Mouse (Mus musculus): ENCODE measurements around the gene Cdc27. TPM values are rescaled to one million over a fixed set of nuclear protein-coding genes. Genes with fewer than 3 reads are reported as not detected.
"Not testable (repeated sequence)": the region's sequence is repeated elsewhere in the genome, so short reads cannot be mapped to it uniquely, and the experiment has no call there.

Gene Cdc27
- polyA plus RNA-seq, 1 experiment: 16.2 TPM

GRCm38 (mm10) chr11:104578074-104578473, 27.7 kb upstream of the Cdc27 start:
- H3K4me3 ChIP-seq (replicated peaks; ENCODE audit: control insufficient read depth, low read depth, low read length): no peak overlapping the region
- 72% methylated on average over 5 of the region's 5 CpGs for WGBS
- peaks cover 1% of the 10 kb centered on the region for H3K4me1 ChIP-seq (ENCODE audit: control insufficient read depth, insufficient read depth, low read length)
- no peak overlapping the region for H3K27ac ChIP-seq (ENCODE audit: control insufficient read depth, insufficient read depth, low read depth, low read length, poor library complexity)
- TF ChIP-seq POLR2A (IDR thresholded peaks at IDR 0.05; ENCODE audit: borderline replicate concordance, control insufficient read depth, low read depth, low read length) (no peak), CTCF (IDR thresholded peaks at IDR 0.05; ENCODE audit: control insufficient read depth, insufficient read depth, low read length) (no peak)

GRCm38 (mm10) chr11:104576772-104577612, 26.6 kb upstream of the Cdc27 start:
- 79% methylated on average over 10 of the region's 10 CpGs for WGBS
- peaks cover 1% of the 10 kb centered on the region for H3K4me1 ChIP-seq (ENCODE audit: control insufficient read depth, insufficient read depth, low read length)
- H3K4me3 ChIP-seq (replicated peaks; ENCODE audit: control insufficient read depth, low read depth, low read length): no peak overlapping the region
- H3K27ac ChIP-seq (ENCODE audit: control insufficient read depth, insufficient read depth, low read depth, low read length, poor library complexity): 0 out of 2 replicates have a peak overlapping the region, but pooled peaks have one; percentile 35
- TF ChIP-seq CTCF (IDR thresholded peaks at IDR 0.05; ENCODE audit: control insufficient read depth, insufficient read depth, low read length): no peak
- no peak for TF ChIP-seq POLR2A (IDR thresholded peaks at IDR 0.05; ENCODE audit: borderline replicate concordance, control insufficient read depth, low read depth, low read length)

- WGBS: 72% methylated on average over 2 of the region's 2 CpGs
- no peak overlapping the region for H3K4me3 ChIP-seq (replicated peaks; ENCODE audit: control insufficient read depth, low read depth, low read length)
- no peak overlapping the region for H3K27ac ChIP-seq (ENCODE audit: control insufficient read depth, insufficient read depth, low read depth, low read length, poor library complexity)
- no peaks in the 10 kb centered on the region; the same call in 1 of the 2 replicates for H3K4me1 ChIP-seq (ENCODE audit: control insufficient read depth, insufficient read depth, low read length)
- TF ChIP-seq CTCF (IDR thresholded peaks at IDR 0.05; ENCODE audit: control insufficient read depth, insufficient read depth, low read length): no peak
- no peak for TF ChIP-seq POLR2A (IDR thresholded peaks at IDR 0.05; ENCODE audit: borderline replicate concordance, control insufficient read depth, low read depth, low read length)
Measured at GRCm38 (mm10) chr11:104572566-104572965, 22.1 kb upstream of the Cdc27 start.

GRCm38 (mm10) chr11:104572091-104572490, 21.7 kb upstream of the Cdc27 start:
- no peak overlapping the region for H3K27ac ChIP-seq (ENCODE audit: control insufficient read depth, insufficient read depth, low read depth, low read length, poor library complexity)
- TF ChIP-seq POLR2A (IDR thresholded peaks at IDR 0.05; ENCODE audit: borderline replicate concordance, control insufficient read depth, low read depth, low read length) (no peak), CTCF (IDR thresholded peaks at IDR 0.05; ENCODE audit: control insufficient read depth, insufficient read depth, low read length) (no peak)
- H3K4me1 ChIP-seq (ENCODE audit: control insufficient read depth, insufficient read depth, low read length): no peaks in the 10 kb centered on the region; the same call in 1 of the 2 replicates
- no peak overlapping the region for H3K4me3 ChIP-seq (replicated peaks; ENCODE audit: control insufficient read depth, low read depth, low read length)
- 82% methylated on average over 7 of the region's 7 CpGs for WGBS

- not testable (repeated sequence) for H3K4me3 ChIP-seq (replicated peaks; ENCODE audit: control insufficient read depth, low read depth, low read length); H3K27ac ChIP-seq (ENCODE audit: control insufficient read depth, insufficient read depth, low read depth, low read length, poor library complexity); H3K4me1 ChIP-seq (ENCODE audit: control insufficient read depth, insufficient read depth, low read length)
- WGBS: 5% methylated on average over 28 of the region's 28 CpGs
Measured at GRCm38 (mm10) chr11:104571373-104571772, 21.0 kb upstream of the Cdc27 start.

GRCm38 (mm10) chr11:104570515-104570914, 20.1 kb upstream of the Cdc27 start:
- not testable (repeated sequence) for H3K4me1 ChIP-seq (ENCODE audit: control insufficient read depth, insufficient read depth, low read length); H3K27ac ChIP-seq (ENCODE audit: control insufficient read depth, insufficient read depth, low read depth, low read length, poor library complexity); H3K4me3 ChIP-seq (replicated peaks; ENCODE audit: control insufficient read depth, low read depth, low read length)
- WGBS: 32% methylated on average over 8 of the region's 8 CpGs

- Histone ChIP-seq H3K4me3 (replicated peaks; ENCODE audit: control insufficient read depth, low read depth, low read length) (no peak overlapping the region), H3K4me1 (ENCODE audit: control insufficient read depth, insufficient read depth, low read length) (no peaks in the 10 kb centered on the region; the same call in 1 of the 2 replicates), H3K27ac (ENCODE audit: control insufficient read depth, insufficient read depth, low read depth, low read length, poor library complexity) (no peak overlapping the region)
- TF ChIP-seq POLR2A (IDR thresholded peaks at IDR 0.05; ENCODE audit: borderline replicate concordance, control insufficient read depth, low read depth, low read length): no peak
- TF ChIP-seq CTCF (IDR thresholded peaks at IDR 0.05; ENCODE audit: control insufficient read depth, insufficient read depth, low read length): no peak
- WGBS: 98% methylated on average over 4 of the region's 4 CpGs
Measured at GRCm38 (mm10) chr11:104568326-104568725, 17.9 kb upstream of the Cdc27 start.

- H3K4me3 ChIP-seq (replicated peaks; ENCODE audit: control insufficient read depth, low read depth, low read length): no peak overlapping the region
- WGBS: 89% methylated on average over 9 of the region's 9 CpGs
- TF ChIP-seq CTCF (IDR thresholded peaks at IDR 0.05; ENCODE audit: control insufficient read depth, insufficient read depth, low read length) (no peak), POLR2A (IDR thresholded peaks at IDR 0.05; ENCODE audit: borderline replicate concordance, control insufficient read depth, low read depth, low read length) (no peak)
- no peaks in the 10 kb centered on the region; the same call in 1 of the 2 replicates for H3K4me1 ChIP-seq (ENCODE audit: control insufficient read depth, insufficient read depth, low read length)
- no peak overlapping the region for H3K27ac ChIP-seq (ENCODE audit: control insufficient read depth, insufficient read depth, low read depth, low read length, poor library complexity)
Measured at GRCm38 (mm10) chr11:104567736-104568135, 17.3 kb upstream of the Cdc27 start.

GRCm38 (mm10) chr11:104566796-104567195, 16.4 kb upstream of the Cdc27 start:
- H3K4me1 ChIP-seq (ENCODE audit: control insufficient read depth, insufficient read depth, low read length): no peaks in the 10 kb centered on the region; the same call in 1 of the 2 replicates
- no peak overlapping the region for H3K4me3 ChIP-seq (replicated peaks; ENCODE audit: control insufficient read depth, low read depth, low read length)
- TF ChIP-seq CTCF (IDR thresholded peaks at IDR 0.05; ENCODE audit: control insufficient read depth, insufficient read depth, low read length) (no peak), POLR2A (IDR thresholded peaks at IDR 0.05; ENCODE audit: borderline replicate concordance, control insufficient read depth, low read depth, low read length) (no peak)
- no peak overlapping the region for H3K27ac ChIP-seq (ENCODE audit: control insufficient read depth, insufficient read depth, low read depth, low read length, poor library complexity)
- 79% methylated on average over 2 of the region's 2 CpGs for WGBS
